Comparison of ENCODE assay signal across 13 mouse cellular contexts in the genomic region with DNA sequence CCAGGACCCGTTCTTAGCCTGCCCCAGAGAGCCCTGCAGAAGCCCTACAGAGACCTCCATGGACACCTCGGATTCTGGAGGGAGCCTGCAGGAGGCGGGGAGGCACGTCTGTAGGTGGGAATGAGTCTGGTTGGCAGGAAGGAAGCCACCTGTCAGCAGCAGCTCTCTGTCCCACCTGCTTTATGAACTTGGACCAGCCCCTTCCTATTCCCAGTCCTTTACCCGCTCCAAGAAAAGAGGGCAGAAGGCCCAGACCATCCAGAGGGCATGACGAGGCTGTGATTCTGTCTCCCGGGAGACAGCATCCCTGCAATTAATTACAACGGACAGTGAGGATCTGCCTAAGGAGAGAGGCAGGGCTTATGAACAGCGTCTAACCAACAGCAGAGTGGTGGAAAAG. TPM values are rescaled to one million over a fixed set of nuclear protein-coding genes. Genes with fewer than 3 reads are reported as not detected.
DNase-seq lines count a peak whose midpoint lies in the region; ATAC-seq lines count a peak whose summit lies in the region.
"Had no signal": no experiment of that assay in that cellular context is flagged by ENCODE, and none has a peak within 500 bp of the region (broad histone marks: within the 10 kb centered on the region; RNA-seq: fewer than 3 reads in every experiment).

No protein-coding gene starts in this region.

- H3K4me2 ChIP-seq in hindbrain, embryonic 13.5 days = no peak overlapping the region
- no peak overlapping the region for H3K4me2 ChIP-seq in neural tube, embryonic 15.5 days
- H3K4me2 ChIP-seq: lung, embryonic 15.5 days had no signal

- no peak for ATAC-seq in hindbrain, embryonic 13.5 days (ENCODE audit: low FRiP score)
- ATAC-seq in neural tube, embryonic 15.5 days (ENCODE audit: low FRiP score) = no peak
- ATAC-seq: activated CD4-positive, CD25-positive, alpha-beta regulatory T cell, adult 4 months had no signal

- peak overlapping the region; percentile 35 for H3K27ac ChIP-seq in embryonic facial prominence, embryonic 10.5 days (replicated peaks)
- H3K27ac ChIP-seq in hindbrain, embryonic 13.5 days = peak overlapping the region; percentile 70
- H3K27ac ChIP-seq in neural tube, embryonic 15.5 days (replicated peaks) = peak overlapping the region; percentile 38; the same call in 1 of the 2 replicates
- H3K27ac ChIP-seq: lung, embryonic 15.5 days had no signal

- DNase-seq in cerebellum, adult 9-10 months = peak; percentile 80
- DNase-seq in cerebellum, adult 8-10 months = no peak
- no peak for DNase-seq in embryonic facial prominence, embryonic 10.5 days (ENCODE audit: low spot score)
- no peak for DNase-seq in heart, adult 11 months
- no peak for DNase-seq in urinary bladder, postnatal 10 days (ENCODE audit: low spot score)
- no peak for DNase-seq in gastrocnemius, postnatal 4 days (ENCODE audit: low spot score in 2 of 2)
- DNase-seq: heart, postnatal 10 days; liver had no signal

- no peak overlapping the region for H3K4me3 ChIP-seq in embryonic facial prominence, embryonic 10.5 days
- no peak overlapping the region for H3K4me3 ChIP-seq in hindbrain, embryonic 13.5 days
- H3K4me3 ChIP-seq in neural tube, embryonic 15.5 days (replicated peaks) = no peak overlapping the region
- H3K4me3 ChIP-seq: lung, embryonic 15.5 days had no signal

- H3K9ac ChIP-seq in hindbrain, embryonic 13.5 days = peak overlapping the region; percentile 56; the same call in 1 of the 2 replicates
- H3K9ac ChIP-seq in neural tube, embryonic 15.5 days (replicated peaks) = no peak overlapping the region
- H3K9ac ChIP-seq: lung, embryonic 15.5 days had no signal

- H3K27me3 ChIP-seq in embryonic facial prominence, embryonic 10.5 days (replicated peaks; ENCODE audit: low read depth, poor library complexity, severe bottlenecking) = no peaks in the 10 kb centered on the region
- no peaks in the 10 kb centered on the region for H3K27me3 ChIP-seq in hindbrain, embryonic 13.5 days
- H3K27me3 ChIP-seq in neural tube, embryonic 15.5 days (replicated peaks) = no peaks in the 10 kb centered on the region
- H3K27me3 ChIP-seq: lung, embryonic 15.5 days had no signal

- WGBS in embryonic facial prominence, embryonic 10.5 days = 55% methylated on average over 9 of the region's 9 CpGs
- 23% methylated on average over 9 of the region's 9 CpGs for WGBS in hindbrain, embryonic 13.5 days
- 21% methylated on average over 9 of the region's 9 CpGs for whole genome bisulfite sequencing in neural tube, embryonic 15.5 days

- peaks cover 87% of the 10 kb centered on the region for H3K4me1 ChIP-seq in embryonic facial prominence, embryonic 10.5 days
- peaks cover 77% of the 10 kb centered on the region for H3K4me1 ChIP-seq in hindbrain, embryonic 13.5 days (replicated peaks)
- H3K4me1 ChIP-seq in neural tube, embryonic 15.5 days = peaks cover 54% of the 10 kb centered on the region

- no peaks in the 10 kb centered on the region for H3K9me3 ChIP-seq in embryonic facial prominence, embryonic 10.5 days
- no peaks in the 10 kb centered on the region for H3K9me3 ChIP-seq in hindbrain, embryonic 13.5 days
- H3K9me3 ChIP-seq in neural tube, embryonic 15.5 days (replicated peaks) = no peaks in the 10 kb centered on the region
- H3K9me3 ChIP-seq: lung, embryonic 15.5 days had no signal

- peaks cover 6% of the 10 kb centered on the region; the same call in 1 of the 2 replicates for H3K36me3 ChIP-seq in embryonic facial prominence, embryonic 10.5 days (replicated peaks)
- no peaks in the 10 kb centered on the region for H3K36me3 ChIP-seq in hindbrain, embryonic 13.5 days
- no peaks in the 10 kb centered on the region for H3K36me3 ChIP-seq in neural tube, embryonic 15.5 days
- H3K36me3 ChIP-seq: G1E; lung, embryonic 15.5 days had no signal

RNA-seq across cellular contexts. Expression of a gene that starts 43.3 kb away (rescaled TPM):
- polyA plus RNA-seq in embryonic facial prominence, embryonic 10.5 days (2016; fragmentation: Nextera tagmentation; extraction: Ambion mirVana) = 11.4 and 12.1 TPM in 2 replicates
- 17.3 and 17.7 TPM in 2 replicates for polyA plus RNA-seq in hindbrain, embryonic 13.5 days (2015; fragmentation: Nextera tagmentation; extraction: Ambion mirVana)
- polyA plus RNA-seq in neural tube, embryonic 15.5 days (2015; fragmentation: Nextera tagmentation; extraction: Ambion mirVana) = 10.5 and 11.9 TPM in 2 replicates
- 1 to 10 TPM; 7.3 to 8.4 TPM for total RNA-seq in gastrocnemius, postnatal 4 days (2021)
- polyA plus RNA-seq: G1E had no signal

RNA-seq across cellular contexts. Expression of a gene that starts 52.5 kb away (rescaled TPM):
- polyA plus RNA-seq in embryonic facial prominence, embryonic 10.5 days (2016; fragmentation: Nextera tagmentation; extraction: Ambion mirVana) = 2.7 and 3.2 TPM in 2 replicates
- polyA plus RNA-seq in hindbrain, embryonic 13.5 days (2015; fragmentation: Nextera tagmentation; extraction: Ambion mirVana) = 3.8 and 4.0 TPM in 2 replicates
- 2.4 and 2.7 TPM in 2 replicates for polyA plus RNA-seq in neural tube, embryonic 15.5 days (2015; fragmentation: Nextera tagmentation; extraction: Ambion mirVana)
- 10 to 100 TPM; 35.5 to 36.4 TPM for total RNA-seq in gastrocnemius, postnatal 4 days (2021)

RNA-seq across cellular contexts. Expression of a gene that starts 52.8 kb away (rescaled TPM):
- 79.6 and 81.5 TPM in 2 replicates for polyA plus RNA-seq in embryonic facial prominence, embryonic 10.5 days (2016; fragmentation: Nextera tagmentation; extraction: Ambion mirVana)
- 99.7 and 102 TPM in 2 replicates for polyA plus RNA-seq in hindbrain, embryonic 13.5 days (2015; fragmentation: Nextera tagmentation; extraction: Ambion mirVana)
- 97.5 and 98.3 TPM in 2 replicates for polyA plus RNA-seq in neural tube, embryonic 15.5 days (2015; fragmentation: Nextera tagmentation; extraction: Ambion mirVana)
- total RNA-seq in gastrocnemius, postnatal 4 days (2021) = 100 to 1,000 TPM in 1 of 2 experiments, 10 to 100 TPM in 1; 98.9 to 107 TPM
